Mouse (Mus musculus) kidney, embryonic 14.5 days (tissue): Measurements from ENCODE around the gene Nek1. TPM values are rescaled to one million over a fixed set of nuclear protein-coding genes. Genes with fewer than 3 reads are reported as not detected.
"Not testable (repeated sequence)": the region's sequence is repeated elsewhere in the genome, so short reads cannot be mapped to it uniquely, and the experiment has no call there.

Source experiments
- ATAC-seq: fragments of 200-750 bp; cut with Nextera tagmentation; 2 replicates; pipeline ENCODE4 v1.8.0; 2017; ENCODE audit warnings: moderate number of reproducible peaks, mild to moderate bottlenecking, moderate TSS enrichment, moderate library complexity; ENCODE audit not compliant: low FRiP score, low TSS enrichment
- H3K27ac ChIP-seq: fragments of 300-500 bp; sonication (generic); 2 replicates; pipeline ENCODE4 v1.5.1; 2014; ENCODE audit warnings: low read depth, mild to moderate bottlenecking, low read length, moderate library complexity, mixed read lengths
- H3K27me3 ChIP-seq: fragments of 300-500 bp; sonication (generic); 2 replicates; pipeline ENCODE4 v1.6.1; 2014; ENCODE audit warnings: mild to moderate bottlenecking, low read length; ENCODE audit not compliant: control insufficient read depth, insufficient read depth
- H3K36me3 ChIP-seq: fragments of 300-500 bp; sonication (generic); 2 replicates; pipeline ENCODE4 v1.6.1; 2014; ENCODE audit warnings: low read length, mixed read lengths; ENCODE audit not compliant: control insufficient read depth, insufficient read depth
- H3K4me1 ChIP-seq: fragments of 300-500 bp; sonication (generic); 2 replicates; pipeline ENCODE4 v1.6.1; 2014; ENCODE audit warnings: low read length, mixed read lengths; ENCODE audit not compliant: control insufficient read depth, insufficient read depth
- H3K4me2 ChIP-seq: fragments of 300-500 bp; sonication (generic); replicated peaks from 2 replicates; pipeline ENCODE4 v1.6.1; 2014; ENCODE audit warnings: low read depth, mild to moderate bottlenecking, low read length
- H3K4me3 ChIP-seq: fragments of 300-500 bp; sonication (generic); 2 replicates; pipeline ENCODE4 v1.5.1; 2014; ENCODE audit warnings: mild to moderate bottlenecking, low read length
- H3K9ac ChIP-seq: fragments of 300-500 bp; sonication (generic); 2 replicates; pipeline ENCODE4 v1.6.1; 2014; ENCODE audit warnings: low read depth, mild to moderate bottlenecking, low read length, moderate library complexity
- H3K9me3 ChIP-seq: fragments of 300-500 bp; sonication (generic); 2 replicates; pipeline ENCODE4 v1.6.1; 2016; ENCODE audit warnings: low read length; ENCODE audit not compliant: control insufficient read depth
- WGBS: fragments of 180-500 bp; shearing (Covaris S2); extraction: QIAGEN DNeasy Blood & Tissue Kit; methylation state at CpG from one replicate; pipeline ENCODE4 v1.1.7; 2014; 5-methylcytosine and 5-hydroxymethylcytosine counted together
- polyA plus RNA-seq: library from polyadenylated mRNA; unstranded; fragments of >200 nt; fragmentation: Nextera tagmentation; extraction: Ambion mirVana; gene quantifications from 2 replicates; pipeline ENCODE4 v1.2.1, GENCODE M21; 2014

Gene Nek1
- polyA plus RNA-seq, 1 experiment from 2014 or later: 24.9 TPM

DNA sequence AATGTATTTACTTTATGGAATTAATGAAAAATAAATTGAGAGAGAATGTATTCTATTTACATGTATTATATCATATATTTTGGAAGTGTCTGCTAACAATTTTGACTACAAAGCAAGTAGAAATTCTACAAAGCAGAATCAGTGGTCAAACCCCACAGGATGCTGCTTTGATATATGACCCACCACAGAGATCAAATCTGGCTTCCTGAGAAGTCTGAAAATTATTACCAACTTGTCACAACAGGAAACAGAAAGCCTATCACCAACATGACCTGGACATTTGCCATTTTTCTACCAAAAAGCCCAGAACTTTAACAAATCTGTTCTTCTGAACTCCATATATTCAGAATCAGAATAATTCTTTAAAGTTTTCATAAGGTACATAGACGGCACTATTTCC lies 11.6 kb upstream of the Nek1 start:
- Histone ChIP-seq H3K27ac (no peak overlapping the region), H3K4me3 (no peak overlapping the region; the same call in 1 of the 2 replicates), H3K4me1 (0 out of 2 replicates have a peak, but pooled peaks cover 2% of the 10 kb centered on the region), H3K9ac (no peak overlapping the region), H3K9me3 (0 out of 2 replicates have a peak, but pooled peaks cover 2% of the 10 kb centered on the region), H3K27me3 (no peaks in the 10 kb centered on the region), H3K36me3 (no peaks in the 10 kb centered on the region), H3K4me2 (peak overlapping the region; percentile 79)
- 20% methylated on average over 1 of the region's 1 CpGs for WGBS
- ATAC-seq: no peak

DNA sequence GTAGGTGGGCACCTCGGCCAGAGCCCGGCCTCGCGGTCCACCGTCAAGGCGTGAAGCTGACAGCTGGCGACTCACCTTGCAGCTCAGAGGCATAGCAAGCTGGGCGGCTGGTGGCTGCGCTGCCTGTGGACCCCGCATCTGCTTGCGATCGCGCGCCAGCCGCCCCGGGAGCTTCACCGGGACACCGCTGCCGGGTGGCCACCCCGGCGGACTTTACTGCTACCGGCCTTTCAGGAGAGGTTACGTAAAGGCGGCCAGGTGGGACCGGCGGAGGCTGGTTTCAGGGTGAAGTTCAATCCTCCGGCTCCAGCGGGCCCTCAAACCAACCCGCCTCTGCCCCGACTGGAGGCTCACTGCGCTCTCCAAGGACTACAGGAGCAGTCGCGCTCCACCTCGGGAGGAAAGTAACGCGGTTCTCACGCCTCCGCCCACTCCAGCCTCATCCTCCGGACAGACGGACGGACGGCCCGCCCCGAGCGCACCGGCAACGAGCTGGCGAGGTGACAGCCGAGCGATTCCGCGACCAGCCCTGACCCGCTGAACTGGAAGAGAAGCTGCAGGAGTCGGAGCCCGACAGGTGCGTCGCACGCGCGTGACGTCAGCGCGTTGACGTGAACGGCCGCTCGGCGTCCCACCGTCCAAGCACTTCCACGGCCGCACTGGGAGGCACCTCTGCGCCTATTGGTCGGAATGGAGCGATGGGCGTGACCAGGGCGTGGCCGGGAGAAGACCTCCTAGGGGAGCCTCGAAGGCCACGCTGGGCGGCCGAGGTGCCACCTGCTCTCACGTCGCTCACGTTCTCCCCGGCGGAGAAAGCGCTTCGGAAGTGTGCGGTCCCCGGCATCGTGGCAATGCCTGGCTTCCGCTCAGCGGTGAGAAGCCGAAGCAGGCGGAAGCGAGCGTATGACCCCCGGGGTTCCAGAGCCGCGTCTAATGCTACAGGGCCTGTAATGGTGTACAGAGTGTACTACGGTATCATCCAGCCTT lies 10.0 kb upstream of the Nek1 start, which contains the start of gene Clcn3:
Gene Clcn3, minus strand, starts transcription at position 600 of the 987 bp plus-strand sequence.
- no peaks in the 10 kb centered on the region for H3K27me3 ChIP-seq
- H3K4me2 ChIP-seq: peak within 1 kb of the TSS; percentile 79

GRCm38 (mm10) chr8:60983688-60984079 lies 9.3 kb upstream of the Nek1 start:
- Histone ChIP-seq H3K27ac (peak overlapping the region; percentile 37; the same call in 1 of the 2 replicates), H3K4me3 (peak overlapping the region; percentile 88), H3K27me3 (no peaks in the 10 kb centered on the region), H3K36me3 (no peaks in the 10 kb centered on the region), H3K4me1 (0 out of 2 replicates have a peak, but pooled peaks cover 2% of the 10 kb centered on the region), H3K9me3 (0 out of 2 replicates have a peak, but pooled peaks cover 2% of the 10 kb centered on the region), H3K9ac (peak overlapping the region; percentile 46), H3K4me2 (peak overlapping the region; percentile 79)
- 12% methylated on average over 9 of the region's 9 CpGs for WGBS
- ATAC-seq: peak; percentile 58

More for the DNA sequence above, 10.0 kb upstream of the Nek1 start, which contains the start of gene Clcn3:
- Histone ChIP-seq H3K36me3 (no peaks in the 10 kb centered on the region), H3K9me3 (0 out of 2 replicates have a peak, but pooled peaks cover 2% of the 10 kb centered on the region), H3K9ac (peak within 1 kb of the TSS; percentile 67), H3K4me1 (0 out of 2 replicates have a peak, but pooled peaks cover 2% of the 10 kb centered on the region), H3K27ac (peak within 1 kb of the TSS; percentile 74), H3K4me3 (peak within 1 kb of the TSS; percentile 88)
- WGBS: under 1% methylated on average over 98 of the region's 101 CpGs
- ATAC-seq: peak; percentile 100

GRCm38 (mm10) chr8:60984260-60985010 lies 8.6 kb upstream of the Nek1 start:
- not testable (repeated sequence) for H3K4me1 ChIP-seq, H3K9ac ChIP-seq, H3K36me3 ChIP-seq, ATAC-seq, H3K27ac ChIP-seq, H3K27me3 ChIP-seq, H3K4me2 ChIP-seq, H3K4me3 ChIP-seq, H3K9me3 ChIP-seq
- 94% methylated on average over 17 of the region's 17 CpGs for WGBS

DNA sequence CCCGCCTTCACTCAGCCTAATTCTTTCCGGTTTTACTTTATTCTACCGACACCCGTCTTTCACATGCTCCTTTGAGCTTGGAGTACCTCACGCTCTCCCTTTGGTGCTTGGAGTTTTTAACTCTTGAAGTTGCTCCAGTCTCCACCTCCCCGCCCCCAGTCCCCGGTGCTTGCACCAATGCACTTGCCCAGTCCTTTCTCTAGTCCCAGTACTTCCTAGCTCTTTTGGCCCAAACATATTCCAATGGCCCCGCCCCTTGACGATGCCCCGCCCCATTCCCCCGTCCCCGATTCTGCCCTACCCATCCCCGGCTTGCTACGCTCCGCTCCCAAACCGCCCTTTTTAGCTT lies 460 bp upstream of the Nek1 start:
- Histone ChIP-seq H3K27ac (peak overlapping the region; percentile 79; the same call in 1 of the 2 replicates), H3K36me3 (no peaks in the 10 kb centered on the region), H3K4me2 (peak overlapping the region; percentile 50), H3K4me1 (no peaks in the 10 kb centered on the region; the same call in 1 of the 2 replicates), H3K27me3 (no peaks in the 10 kb centered on the region), H3K9ac (peak overlapping the region; percentile 72; the same call in 1 of the 2 replicates), H3K4me3 (peak overlapping the region; percentile 81), H3K9me3 (no peaks in the 10 kb centered on the region)
- WGBS: under 1% methylated on average over 16 of the region's 16 CpGs
- ATAC-seq: peak; percentile 92

- Histone ChIP-seq H3K27me3 (no peaks in the 10 kb centered on the region), H3K9ac (peak overlapping the region; percentile 72), H3K9me3 (0 out of 2 replicates have a peak, but pooled peaks cover 5% of the 10 kb centered on the region), H3K27ac (peak overlapping the region; percentile 93; the same call in 1 of the 2 replicates), H3K4me2 (peak overlapping the region; percentile 85), H3K36me3 (no peaks in the 10 kb centered on the region), H3K4me1 (no peaks in the 10 kb centered on the region; the same call in 1 of the 2 replicates), H3K4me3 (peak overlapping the region; percentile 81)
- 5% methylated on average over 12 of the region's 12 CpGs for WGBS
- ATAC-seq: no peak
Observed at GRCm38 (mm10) chr8:60993639-60993986, 618 bp downstream of the Nek1 start.

GRCm38 (mm10) chr8:60996468-60996867 lies 3.5 kb downstream of the Nek1 start:
- H3K4me2 ChIP-seq: no peak overlapping the region
- H3K9me3 ChIP-seq: 0 out of 2 replicates have a peak, but pooled peaks cover 5% of the 10 kb centered on the region
- no peaks in the 10 kb centered on the region for H3K27me3 ChIP-seq
- ATAC-seq: no peak
- WGBS: 75% methylated on average over 3 of the region's 3 CpGs
- no peak overlapping the region for H3K4me3 ChIP-seq
- H3K27ac ChIP-seq: no peak overlapping the region
- H3K9ac ChIP-seq: no peak overlapping the region
- H3K4me1 ChIP-seq: no peaks in the 10 kb centered on the region; the same call in 1 of the 2 replicates
- H3K36me3 ChIP-seq: no peaks in the 10 kb centered on the region

GRCm38 (mm10) chr8:61041951-61042350 lies 49.0 kb downstream of the Nek1 start:
- H3K27ac ChIP-seq: no peak overlapping the region
- no peak overlapping the region for H3K9ac ChIP-seq
- H3K27me3 ChIP-seq: no peaks in the 10 kb centered on the region
- peaks cover 4% of the 10 kb centered on the region; the same call in 1 of the 2 replicates for H3K36me3 ChIP-seq
- H3K4me3 ChIP-seq: no peak overlapping the region
- no peak for ATAC-seq
- no peaks in the 10 kb centered on the region for H3K4me1 ChIP-seq
- H3K4me2 ChIP-seq: no peak overlapping the region
- no peaks in the 10 kb centered on the region for H3K9me3 ChIP-seq
